Mouse (Mus musculus): ENCODE data around the gene Top2a.
A peak's percentile ranks its signal among the peaks of the same experiment; 100 is the strongest.

Top2a gene

DNA sequence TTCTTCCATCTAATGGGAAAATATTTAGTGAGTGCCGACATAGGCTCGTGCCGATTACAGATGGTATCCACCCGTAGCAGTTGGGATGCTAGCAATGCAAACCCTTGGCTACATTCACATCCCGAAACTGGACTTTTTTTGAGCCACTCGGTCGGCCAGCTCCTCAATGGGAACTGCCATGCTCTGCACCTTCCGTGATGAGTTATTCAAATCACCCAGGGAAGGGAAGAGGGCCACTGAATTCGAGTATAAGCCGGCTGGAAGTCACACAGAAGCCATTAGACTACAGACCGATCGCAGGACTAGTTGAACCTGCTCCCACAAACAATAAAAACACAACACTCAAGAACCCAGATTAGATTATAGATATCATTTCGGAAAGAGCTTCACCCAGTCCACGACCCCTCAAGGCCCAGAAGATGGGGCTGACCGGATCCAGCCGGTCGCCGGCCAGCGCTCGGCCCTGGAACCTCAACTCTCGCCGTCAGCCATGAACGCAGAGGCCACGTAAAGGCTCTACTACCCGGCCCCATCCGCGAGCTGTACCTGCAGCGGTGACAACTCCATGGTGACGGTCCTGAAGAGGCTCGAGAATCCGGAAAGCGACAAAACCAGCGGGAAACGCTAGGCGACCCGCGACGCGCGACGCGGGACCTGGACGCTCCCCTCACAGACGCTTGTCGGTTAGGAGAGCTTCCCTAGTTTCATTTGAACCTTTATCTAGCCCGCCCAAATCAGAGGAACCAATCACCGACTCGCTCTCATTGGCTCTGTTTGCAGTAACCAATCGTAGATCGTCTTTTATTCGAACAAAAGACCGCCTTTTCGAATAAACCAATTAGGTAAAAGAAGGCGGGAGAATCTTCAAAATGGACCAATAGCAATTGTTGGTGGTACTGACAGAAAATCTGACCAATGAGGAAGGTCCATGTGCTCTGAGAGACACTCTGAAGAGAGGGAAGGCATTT lies at the start of gene Top2a:
TSS of gene Top2a (minus strand) at position 690 of the 968 bp plus-strand sequence.
- peak; percentile 91 for DNase-seq

DNA sequence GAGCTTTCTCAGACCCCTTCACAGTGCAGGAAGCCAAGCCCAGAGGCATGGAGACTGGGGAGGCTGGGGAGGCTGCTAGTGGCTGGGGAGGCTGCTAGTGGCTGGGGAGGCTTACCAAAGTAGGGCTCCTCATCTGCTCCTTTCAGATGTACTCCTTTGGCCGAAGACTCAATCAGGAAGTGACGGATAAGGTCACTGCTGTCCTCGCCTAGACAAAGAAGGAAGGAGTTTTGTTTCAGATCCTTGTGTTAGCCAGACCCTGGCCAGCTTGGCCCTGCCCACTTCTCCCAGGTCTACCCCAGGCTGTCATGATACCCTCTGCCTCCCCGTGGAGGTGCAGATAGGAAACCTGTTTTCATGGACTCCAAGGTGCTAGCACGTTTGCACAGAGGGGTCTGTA lies 49.8 kb upstream of the Top2a start:
- DNase-seq: no peak

DNA sequence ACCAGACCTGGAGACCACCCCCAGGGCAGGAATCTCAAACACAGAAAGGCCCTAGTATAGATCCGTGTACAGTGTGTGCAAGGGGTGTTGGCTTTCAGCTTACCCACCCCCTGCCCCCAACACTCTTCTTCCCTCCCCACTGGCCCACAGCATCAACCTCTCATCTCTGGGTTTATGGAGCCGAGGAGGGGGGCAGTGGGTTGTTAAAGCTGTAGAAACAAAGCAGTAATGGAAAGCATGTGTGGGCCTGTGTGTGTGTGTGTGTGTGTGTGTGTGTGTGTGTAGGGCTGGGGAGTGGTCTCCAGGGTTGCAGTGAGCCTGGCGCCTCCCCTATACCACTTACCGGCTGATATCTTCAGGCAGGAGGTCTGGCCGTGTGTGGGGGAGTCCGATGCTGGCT lies 47.9 kb upstream of the Top2a start:
- DNase-seq: no peak

DNA sequence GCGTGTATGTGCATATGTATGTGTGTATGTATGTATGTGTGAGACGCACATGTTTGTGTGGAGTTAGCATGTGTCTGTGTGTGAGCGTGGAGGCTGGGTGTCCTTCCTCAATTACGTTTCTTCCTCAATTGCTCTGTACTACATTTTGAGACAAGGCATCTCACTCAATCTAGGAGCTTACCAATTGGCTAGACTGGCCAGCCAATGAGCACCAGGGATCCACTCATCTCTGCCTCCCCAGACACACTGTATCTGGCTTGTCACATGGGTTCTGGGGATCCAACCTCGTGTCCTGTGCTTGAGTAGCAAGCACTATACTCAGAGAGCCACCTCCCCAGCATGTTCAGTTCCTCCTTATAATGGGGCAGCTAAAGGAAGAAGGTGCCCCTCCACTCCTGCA lies 44.5 kb upstream of the Top2a start:
- no peak for DNase-seq

DNA sequence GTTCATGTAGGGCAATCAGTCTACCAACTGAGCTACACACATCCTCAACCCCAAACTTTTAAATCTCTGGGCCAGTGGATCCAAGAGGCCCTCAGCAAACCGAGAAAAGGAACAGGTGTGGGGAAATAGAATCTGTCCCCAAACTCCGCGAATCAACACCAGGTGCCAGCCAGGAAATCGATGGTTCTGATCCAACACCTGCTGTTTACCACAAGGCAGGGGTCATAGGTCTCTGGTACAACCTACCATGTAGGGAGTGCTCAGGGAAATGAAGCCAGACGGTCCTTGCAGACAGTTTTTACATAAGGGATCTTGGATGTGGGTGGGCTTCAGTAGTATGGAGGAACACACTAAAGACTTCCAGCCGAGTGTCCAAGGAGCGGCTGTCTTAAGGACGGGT lies 43.6 kb upstream of the Top2a start:
- no peak for DNase-seq

DNA sequence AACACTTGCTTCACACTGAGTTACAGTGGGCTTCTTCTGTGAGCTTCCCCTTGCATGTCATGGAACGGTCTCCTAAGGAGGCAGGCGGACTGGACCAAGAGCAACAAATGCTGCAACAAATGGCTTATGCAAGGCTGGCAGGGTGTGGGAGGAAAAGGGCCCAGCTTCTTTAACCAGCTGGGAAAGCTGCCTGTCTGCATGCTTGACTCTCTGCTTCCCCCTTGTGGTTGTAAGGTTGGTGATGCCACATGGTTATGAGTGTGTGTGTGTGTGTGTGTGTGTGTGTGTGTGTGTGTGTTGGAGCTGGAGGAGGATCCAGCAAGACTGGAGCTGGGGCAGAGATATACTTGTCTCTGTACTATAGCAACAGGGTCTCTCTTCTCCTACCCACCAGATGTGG lies 42.0 kb upstream of the Top2a start:
- DNase-seq: peak; percentile 70

DNA sequence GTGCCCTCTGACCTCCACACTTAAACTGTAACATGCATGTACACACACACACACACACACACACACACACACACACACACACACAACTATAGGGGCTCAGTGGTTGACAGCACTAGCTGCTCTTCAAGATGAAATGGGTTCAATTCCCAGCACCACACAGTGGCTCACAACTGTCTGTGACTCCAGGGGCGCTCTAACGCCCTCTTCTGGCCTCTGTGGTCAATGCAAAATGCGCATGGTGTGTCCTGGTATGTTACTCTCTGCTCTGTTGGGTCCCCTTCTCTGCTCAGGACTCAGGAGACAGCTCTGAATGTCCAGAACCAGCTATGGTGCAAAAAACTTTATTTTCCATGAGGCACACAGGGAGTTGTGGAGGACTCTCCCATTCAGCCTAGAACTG lies 41.4 kb upstream of the Top2a start:
- DNase-seq: no peak

DNA sequence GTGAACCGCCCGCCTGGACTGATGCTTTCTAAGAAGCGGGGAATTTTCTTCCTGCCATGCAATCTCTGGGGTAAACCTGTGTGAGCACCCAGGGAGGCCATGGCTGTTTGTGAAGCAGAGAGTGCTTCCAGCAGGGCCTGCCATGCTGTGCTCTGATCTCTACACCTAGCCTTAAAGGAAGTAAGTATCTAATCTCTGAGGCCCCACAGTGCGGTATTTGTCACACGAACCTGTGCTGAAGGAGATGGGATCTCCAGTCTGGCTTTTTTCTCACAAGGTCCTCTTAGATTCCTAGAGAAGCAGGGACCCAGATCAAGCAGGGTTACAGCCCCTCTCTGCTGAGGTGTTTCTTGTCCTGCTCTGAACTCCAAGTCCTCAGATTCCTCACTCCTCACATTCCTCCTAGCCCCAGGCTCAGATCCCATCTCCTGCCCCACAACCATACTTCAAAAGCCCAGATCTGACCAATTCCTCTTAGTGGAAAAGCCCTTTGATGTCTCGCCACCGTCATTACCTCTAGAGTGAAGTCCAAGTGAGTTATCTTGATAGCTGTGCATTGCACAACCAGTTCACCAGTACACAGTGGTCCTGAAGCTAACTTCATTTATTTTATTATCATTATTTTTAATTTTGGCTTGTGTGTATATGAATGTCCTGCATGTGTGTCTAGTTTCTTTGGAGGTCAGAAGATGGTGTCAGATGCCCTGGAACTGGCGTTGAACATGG lies 39.6 kb upstream of the Top2a start:
- no peak for DNase-seq

DNA sequence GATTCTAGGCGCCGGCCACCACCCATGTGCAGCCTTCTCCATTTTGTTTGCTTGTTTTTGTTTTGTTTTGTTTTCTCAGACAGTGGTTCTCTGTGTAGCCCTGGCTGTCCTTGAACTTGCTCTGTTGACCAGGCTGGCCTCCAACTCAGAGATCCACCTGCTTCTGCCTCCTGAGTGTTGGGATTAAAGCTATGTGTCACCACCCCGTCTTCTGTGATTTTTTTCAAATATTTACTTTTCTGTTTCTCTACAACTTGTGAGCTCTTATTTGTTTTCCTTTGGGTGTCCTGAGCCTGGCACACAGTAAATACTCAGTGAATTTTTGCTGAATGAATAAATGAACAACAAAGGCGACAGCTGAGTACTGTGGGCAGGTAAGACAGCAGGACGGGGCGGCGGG lies 38.7 kb upstream of the Top2a start:
- no peak for DNase-seq

DNA sequence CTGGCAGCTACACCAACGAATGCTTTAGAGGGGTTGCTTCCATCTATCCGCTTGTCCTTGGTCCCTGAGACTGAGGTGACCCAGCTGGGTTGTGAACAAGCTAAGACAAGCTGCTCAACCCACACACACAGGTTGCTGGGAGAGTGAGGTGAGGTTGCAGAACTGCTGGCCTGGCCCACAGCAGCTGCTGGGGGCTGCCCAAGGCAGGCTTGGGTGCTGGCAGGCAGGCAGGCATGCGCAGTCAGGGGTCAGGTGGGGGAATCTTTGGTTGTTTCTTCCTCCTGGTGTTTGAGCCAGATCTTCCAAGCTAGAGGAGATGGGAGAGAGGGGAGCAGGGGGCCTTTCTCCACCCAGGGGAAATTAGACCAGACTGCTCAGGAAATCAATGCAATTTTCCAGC lies 36.4 kb upstream of the Top2a start:
- DNase-seq: no peak

DNA sequence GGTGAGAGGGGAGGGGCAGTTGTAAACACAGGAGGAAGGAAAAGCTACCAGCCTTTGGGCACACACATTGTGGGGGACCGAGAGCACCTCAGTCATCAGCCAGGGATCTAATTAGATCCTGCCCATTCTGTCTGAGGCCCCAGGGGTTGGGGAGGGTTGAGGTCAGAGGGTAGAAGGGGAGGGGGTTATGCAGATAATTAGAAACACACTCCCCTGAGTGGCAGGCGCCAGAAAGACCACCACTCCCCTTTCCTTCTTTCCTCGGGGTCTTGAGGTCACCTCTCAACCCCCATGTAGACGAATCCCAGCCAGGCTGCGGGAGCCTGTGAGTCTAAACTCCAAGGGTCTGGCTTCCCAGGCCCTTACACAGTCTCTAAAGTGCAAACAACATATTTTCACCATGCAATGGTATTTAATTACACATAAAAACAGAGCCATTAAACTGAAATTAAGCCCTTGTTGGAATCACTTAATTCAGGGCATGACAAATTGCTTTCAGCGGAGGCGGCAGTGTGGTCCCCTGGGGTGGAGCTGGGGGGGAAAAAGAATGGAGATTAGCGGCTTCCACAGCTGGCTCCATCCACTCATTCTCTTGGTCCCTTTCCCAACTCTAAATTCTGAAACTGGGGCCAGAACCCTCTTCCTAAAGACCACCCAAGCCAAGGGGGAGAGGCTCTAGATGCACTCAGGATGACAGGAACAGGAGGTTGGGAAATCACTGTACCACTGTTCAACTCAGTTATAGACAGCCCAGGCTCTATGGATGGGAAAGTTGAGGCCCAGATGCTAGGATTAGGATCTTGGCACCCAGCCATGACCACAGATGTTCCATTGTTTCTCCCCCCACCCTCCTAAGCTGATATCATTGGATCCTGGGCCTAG lies 31.8 kb upstream of the Top2a start:
- DNase-seq: no peak

DNA sequence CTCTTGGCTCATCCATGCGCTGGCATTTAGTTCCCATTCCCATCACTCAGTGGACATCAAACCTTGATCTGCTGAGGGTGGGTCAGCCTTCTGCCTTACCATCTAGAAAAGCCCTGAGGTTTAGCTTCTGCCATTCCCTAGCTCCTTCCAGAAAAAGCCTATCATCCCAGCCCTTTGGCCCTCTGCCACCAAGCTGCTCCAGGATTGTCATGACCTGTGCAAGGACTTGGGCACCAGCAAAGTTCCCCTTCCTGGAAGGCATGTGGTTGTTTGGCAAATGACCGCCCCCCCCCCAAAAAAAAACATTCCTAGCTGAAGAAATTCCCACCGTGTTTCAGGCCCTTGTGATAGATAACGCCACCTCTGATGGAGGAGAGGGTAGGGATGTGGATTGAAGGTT lies 31.2 kb upstream of the Top2a start:
- no peak for DNase-seq

DNA sequence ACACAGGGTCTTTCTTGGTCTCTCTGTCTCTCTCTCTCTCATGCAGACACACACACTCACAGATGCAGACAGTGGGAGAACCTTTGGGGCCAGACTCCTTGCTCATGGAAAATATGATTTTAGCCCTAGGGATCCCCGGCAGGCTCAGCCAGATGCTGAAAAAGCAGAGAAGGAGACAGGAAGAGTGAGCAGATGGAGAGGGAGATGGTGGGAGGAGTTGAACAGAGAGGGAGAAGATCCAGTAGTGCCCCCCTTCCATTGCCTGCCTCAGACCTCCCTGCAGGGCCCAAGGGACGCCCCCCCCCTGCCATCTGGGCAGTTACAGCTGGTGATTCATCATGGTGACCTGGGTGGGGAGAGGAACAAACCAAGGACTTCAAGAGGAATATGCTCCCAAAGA lies 23.7 kb upstream of the Top2a start:
- DNase-seq: no peak

DNA sequence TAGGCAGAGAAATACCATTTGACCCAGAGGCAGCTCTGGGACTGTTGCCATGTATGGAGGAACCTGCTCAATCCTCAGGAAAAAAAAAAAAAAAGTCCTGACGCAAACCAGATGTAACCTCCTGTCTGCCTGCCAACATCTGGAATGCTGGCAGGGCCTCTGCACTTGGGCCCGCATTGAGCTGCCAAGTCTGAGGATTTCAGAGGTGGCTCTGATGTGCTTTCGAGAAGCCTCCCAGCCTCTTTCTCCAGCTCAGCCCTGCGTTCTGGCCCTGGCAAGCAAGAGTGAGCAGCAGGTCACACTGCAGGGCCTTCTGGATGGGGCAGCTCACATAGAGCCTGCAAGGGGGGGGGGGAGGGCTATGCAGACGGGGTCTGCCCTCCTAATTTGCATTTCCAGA lies 23.1 kb upstream of the Top2a start:
- DNase-seq: no peak

DNA sequence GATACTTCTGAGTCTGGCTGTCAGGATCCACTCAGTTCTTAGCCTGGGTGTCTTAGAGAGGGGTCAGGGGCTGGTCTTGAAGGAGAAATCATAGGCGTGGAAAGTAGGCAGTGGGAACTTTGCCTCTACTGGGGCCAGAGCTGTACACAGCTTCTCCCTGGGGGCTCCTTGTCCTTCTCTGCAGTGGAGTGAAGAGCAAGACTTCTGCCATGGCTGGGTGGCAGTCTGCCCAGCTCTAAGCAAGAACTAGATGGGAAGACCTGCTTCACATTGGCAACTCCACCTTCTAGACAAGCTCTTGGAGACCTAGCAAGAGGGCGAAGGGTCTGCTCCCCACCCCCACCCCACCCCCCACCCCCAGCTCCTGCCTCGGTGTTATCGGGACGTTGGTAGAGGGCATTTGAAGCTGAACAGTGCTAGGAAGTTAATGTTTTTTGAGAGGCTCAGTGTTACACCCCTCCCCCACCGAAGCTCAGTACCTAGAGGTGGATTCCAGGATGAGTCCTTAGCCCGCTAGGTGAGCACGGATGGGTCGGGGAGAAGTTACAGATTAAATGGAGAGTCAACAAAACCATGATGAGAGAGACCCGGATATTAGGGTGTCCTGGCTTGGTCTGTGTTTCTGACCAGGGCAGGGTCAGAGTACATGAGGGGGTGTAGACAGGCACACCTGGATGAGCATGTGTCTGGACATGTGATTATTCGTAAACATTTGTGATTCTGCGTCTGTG lies 21.3 kb upstream of the Top2a start:
- no peak for DNase-seq

DNA sequence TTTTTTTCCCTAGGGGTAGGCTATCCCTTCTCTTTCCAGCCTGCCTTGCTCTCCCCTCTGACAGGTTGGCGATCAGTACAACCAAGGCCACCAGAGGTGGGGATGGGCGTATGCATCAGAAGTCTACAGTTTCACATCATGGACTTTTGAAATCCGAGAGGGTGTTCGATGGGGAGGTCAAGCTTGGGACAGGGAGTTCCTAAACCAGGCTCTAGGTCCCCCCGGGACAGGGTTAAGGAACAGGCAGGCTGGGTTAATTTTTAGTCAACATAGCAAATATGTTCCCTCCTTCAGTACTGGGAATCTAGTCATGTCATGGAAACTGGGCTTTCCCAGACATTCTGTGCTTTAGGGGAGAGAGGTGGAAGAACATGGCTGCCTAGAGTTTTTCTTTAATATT lies 20.3 kb upstream of the Top2a start:
- DNase-seq: no peak

DNA sequence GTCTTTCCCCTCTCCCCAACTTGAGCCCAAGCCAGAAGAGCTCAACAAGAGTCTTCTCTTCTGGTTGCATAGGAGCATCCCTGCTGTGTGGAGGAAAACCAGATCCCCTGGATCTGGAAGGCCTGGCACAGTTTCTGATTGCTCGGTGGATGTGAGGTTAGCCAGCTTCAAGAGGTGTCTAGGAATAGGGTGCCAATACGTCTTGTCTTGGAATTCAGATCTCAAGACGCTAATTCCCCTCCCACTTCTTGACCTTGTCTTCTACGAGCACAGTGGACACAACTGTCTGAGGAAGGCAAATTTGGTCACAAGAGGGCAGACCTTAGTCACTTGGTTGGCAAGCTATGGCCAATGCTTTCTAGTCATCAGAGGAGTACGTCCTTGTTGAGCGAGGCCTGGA lies 19.6 kb upstream of the Top2a start:
- DNase-seq: no peak

DNA sequence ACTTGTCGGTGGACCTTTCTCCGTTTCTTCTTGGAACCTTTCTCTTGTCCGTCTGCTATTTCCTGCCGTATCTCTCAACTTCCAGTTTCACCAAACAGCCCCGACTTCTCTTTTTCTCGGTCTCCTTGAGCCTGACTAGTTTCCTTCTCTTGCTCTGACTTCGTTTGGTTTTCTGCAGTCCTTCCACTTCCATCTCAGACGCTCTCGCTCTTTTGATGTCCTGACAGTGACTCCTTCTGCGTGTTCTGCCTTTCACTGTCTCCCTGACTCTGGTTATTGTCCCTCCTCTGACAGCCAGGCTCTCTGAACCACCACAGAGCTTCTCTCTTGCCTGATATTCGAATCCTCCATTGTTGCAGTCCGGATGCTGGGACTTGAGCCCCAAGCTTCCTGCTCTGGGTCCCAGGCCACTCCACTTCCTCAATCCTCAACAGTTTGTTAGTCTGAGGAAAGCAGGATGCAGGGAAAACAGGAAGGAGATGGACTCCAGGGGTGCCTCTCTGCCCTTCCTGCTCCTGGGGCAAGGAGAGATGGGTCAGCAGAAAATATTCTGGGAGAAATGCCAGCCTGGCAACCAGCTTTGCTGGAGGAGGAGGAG lies 18.9 kb upstream of the Top2a start:
- DNase-seq: no peak

DNA sequence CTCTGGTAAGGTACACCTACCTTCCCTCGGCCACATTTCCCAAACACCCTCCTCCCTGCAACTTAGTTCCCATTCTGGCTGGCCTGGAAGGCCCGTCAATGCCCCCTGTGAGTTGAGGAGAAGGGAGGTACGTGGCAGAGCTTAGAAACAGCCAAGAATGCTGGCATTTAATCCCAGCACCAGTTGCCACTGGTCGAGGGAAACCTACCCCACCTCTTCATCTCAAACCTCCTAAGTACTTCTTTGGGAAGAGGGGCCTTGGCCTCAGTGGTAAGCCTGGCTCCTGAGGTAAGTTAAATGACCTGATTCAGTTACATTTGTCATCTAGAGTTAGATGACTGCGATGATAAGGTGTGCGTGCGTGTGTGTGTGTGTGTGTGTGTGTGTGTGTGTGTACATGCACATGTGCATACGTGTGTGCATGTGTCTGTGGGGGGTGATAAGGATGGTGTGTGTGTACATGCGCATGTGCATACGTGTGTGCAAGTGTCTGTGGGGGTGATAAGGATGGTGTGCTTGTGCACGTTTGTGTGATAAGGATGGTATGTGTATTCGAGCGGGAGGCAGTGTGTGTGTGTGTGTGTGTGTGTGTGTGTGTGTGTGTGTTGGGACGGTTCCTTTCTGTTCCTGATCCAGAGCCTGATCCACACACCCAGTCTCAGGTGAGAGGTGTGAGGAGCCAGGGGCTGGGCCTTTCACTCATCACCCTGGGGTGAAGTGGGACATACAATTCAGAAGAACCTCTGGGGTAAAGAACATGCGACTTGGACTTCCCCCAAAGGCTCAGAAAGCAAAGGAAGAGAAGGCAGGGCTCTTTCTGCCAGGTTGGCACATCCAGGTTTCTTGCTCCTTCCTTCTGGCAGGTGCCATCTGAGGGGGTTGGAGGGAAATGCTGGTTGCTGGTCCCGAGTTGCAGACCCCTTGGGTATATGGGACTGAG lies 18.1 kb upstream of the Top2a start:
- DNase-seq: no peak

DNA sequence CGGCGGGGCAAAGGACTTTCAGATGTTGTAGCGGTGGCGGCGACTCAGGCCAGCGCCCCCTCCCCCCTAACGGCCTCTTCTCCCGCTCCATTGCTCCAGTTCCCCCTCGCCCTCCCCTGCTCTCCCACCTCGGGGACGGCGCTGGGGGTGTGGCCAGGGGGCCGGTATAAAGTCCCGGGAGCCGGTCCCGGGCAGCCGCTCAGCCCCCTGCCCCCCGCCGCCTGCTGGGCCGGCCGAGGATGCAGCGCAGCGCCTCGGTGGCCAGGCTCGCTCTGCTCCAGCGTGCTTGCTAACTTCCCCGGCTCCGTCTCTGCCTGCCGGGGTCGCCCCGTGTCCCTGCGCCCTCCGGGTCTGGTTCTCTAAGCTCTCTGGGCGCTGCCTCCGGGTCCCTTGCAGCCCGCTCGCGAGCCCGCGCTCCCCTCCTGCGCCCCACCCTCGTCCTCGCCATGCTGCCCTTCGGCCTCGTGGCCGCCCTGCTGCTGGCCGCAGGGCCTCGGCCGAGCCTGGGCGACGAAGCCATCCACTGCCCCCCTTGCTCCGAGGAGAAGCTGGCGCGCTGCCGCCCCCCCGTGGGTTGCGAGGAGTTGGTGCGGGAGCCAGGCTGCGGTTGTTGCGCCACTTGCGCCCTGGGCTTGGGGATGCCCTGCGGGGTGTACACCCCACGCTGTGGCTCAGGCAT lies 17.2 kb upstream of the Top2a start, which contains the start of gene Igfbp4:
TSS of gene Igfbp4 (plus strand) at position 194 of the 679 bp plus-strand sequence.
- DNase-seq: peak; percentile 45

Data from right cerebral cortex, postnatal 25 days (tissue).